Mouse (Mus musculus) layer of hippocampus, adult 8-10 months (tissue): Measurements from ENCODE around the gene Gm13889. TPM values are rescaled to one million over a fixed set of nuclear protein-coding genes. Genes with fewer than 3 reads are reported as not detected.

Experiments used
- total RNA-seq, 4 experiments: library from RNA; stranded (reverse); gene quantifications; 2 replicates each; pipeline ENCODE4 v1.2.4; 2022

The Gm13889 gene
- total RNA-seq, 4 experiments from 2014 or later: 35.7 to 55.6 (median 48.7) TPM

Other genes starting within 250 kb of the Gm13889 start
- 10 to 100 TPM; 46.2 to 62.6 (median 57.5) TPM for gene Ext2, start 134.6 kb downstream of the Gm13889 start, total RNA-seq
- gene Accs, start 107.3 kb downstream of the Gm13889 start, total RNA-seq: 1 to 10 TPM; 2.0 to 8.8 (median 4.3) TPM
- under 1 TPM in 2 of 4 experiments, not detected in 2; 0.73 to 0.91 TPM for gene Accsl, start 88.0 kb downstream of the Gm13889 start, total RNA-seq
- not detected for gene Gm27027, start 39.2 kb upstream of the Gm13889 start, total RNA-seq
- 10 to 100 TPM; 20.7 to 31.5 (median 27.8) TPM for gene Alkbh3, start 53.6 kb upstream of the Gm13889 start, total RNA-seq
- gene Hsd17b12, start 200.8 kb upstream of the Gm13889 start, total RNA-seq: 10 to 100 TPM; 67.5 to 81.8 (median 71.7) TPM